16 mouse cellular contexts compared by ENCODE assay signal in the genomic region with DNA sequence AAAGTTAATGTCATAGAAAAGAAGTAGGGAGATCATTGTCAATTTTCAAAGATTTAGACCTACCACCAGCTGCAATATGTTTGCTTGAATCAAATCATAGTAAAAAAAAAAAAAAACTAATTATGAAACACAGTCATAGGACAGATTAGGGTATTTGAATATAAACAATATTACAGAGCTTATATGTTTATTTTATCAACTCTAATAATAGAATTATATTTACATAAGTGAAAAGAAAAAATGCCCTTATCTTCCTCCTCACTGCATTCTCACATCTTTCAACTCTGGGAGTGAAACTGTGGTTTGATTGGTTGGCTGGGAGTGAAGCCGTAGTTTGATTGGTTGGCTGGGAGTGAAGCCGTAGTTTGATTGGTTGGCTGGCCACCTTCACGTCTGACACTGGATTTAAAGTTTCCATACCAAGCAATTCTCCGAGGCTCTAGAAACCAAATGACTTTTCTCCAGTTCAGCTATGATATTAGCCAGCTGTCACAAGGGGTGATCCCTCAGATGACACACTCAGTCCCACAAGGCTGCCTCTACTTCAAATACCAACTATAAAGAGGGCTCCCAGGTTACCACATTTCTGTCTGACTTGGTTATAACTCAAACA. TPM values are rescaled to one million over a fixed set of nuclear protein-coding genes. Genes with fewer than 3 reads are reported as not detected.
"Had no signal": no experiment of that assay in that cellular context is flagged by ENCODE, and none has a peak within 500 bp of the region (broad histone marks: within the 10 kb centered on the region; RNA-seq: fewer than 3 reads in every experiment).

No protein-coding gene starts in this region.

- H3K4me2 ChIP-seq: neural tube, embryonic 15.5 days; stomach, embryonic 15.5 days had no signal

- H3K9ac ChIP-seq: neural tube, embryonic 15.5 days; stomach, embryonic 15.5 days had no signal

- H3K4me1 ChIP-seq: stomach, embryonic 15.5 days had no signal

- H3K4me3 ChIP-seq: neural tube, embryonic 15.5 days; stomach, embryonic 15.5 days had no signal

- H3K27me3 ChIP-seq: neural tube, embryonic 15.5 days; stomach, embryonic 15.5 days had no signal

- H3K36me3 ChIP-seq: neural tube, embryonic 15.5 days; stomach, embryonic 15.5 days had no signal

- H3K27ac ChIP-seq: neural tube, embryonic 15.5 days; stomach, embryonic 15.5 days; stomach, postnatal 0 days had no signal

- H3K9me3 ChIP-seq: neural tube, embryonic 15.5 days; stomach, embryonic 15.5 days had no signal

- DNase-seq: retina, postnatal 1 day; right cerebral cortex, adult 18-20 months; right cerebral cortex, postnatal 14 days; right cerebral cortex, postnatal 25 days; right cerebral cortex, postnatal 4 days; spleen, adult 18-20 months; thymus, adult 18-20 months; thymus, adult 2 months; thymus, postnatal 14 days; thymus, postnatal 25 days; thymus, postnatal 36 days; thymus, postnatal 4 days had no signal

RNA-seq across cellular contexts. Expression of gene Cpxm2, which starts 27.2 kb away (rescaled TPM):
- total RNA-seq: neutrophil, adult 5-6 weeks had no signal
